Mouse (Mus musculus): ENCODE results near the gene Apoh.

DNA sequence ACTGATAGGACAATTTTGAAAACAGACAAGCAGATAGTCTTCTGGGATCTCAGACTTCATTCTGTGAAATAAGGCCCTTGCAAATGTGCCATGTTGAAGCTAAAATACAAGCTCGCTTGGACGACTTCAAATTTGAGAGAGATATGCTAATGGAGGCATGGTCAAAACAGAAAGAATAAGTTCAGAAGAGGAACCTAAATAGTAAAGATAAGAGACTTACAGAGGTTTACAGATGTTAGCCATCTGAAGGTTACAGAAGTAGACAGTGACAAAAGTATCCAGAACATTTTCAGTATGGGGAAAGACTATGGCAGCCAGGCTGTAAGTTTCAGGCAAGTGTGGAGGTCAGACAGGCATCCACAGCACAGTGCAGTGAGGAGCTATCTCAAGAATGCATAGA lies 21.0 kb upstream of the Apoh start:
- TF ChIP-seq CTCF (IDR thresholded peaks at IDR 0.05; ENCODE audit: control insufficient read depth, insufficient read depth, insufficient read length): no peak
- no peak for TF ChIP-seq MAX (IDR thresholded peaks at IDR 0.05)
- TF ChIP-seq MYOD1 (IDR thresholded peaks at IDR 0.05; ENCODE audit: control insufficient read depth, insufficient read length, low read depth): no peak
- no peak for TF ChIP-seq USF1 (IDR thresholded peaks at IDR 0.05; ENCODE audit: low read depth)
- TF ChIP-seq MYOG (IDR thresholded peaks at IDR 0.05; ENCODE audit: control insufficient read depth, extremely low read depth, insufficient read length): no peak
